Mouse (Mus musculus): ENCODE data around the gene Gm13277. TPM values are rescaled to one million over a fixed set of nuclear protein-coding genes. Genes with fewer than 3 reads are reported as not detected.
"Not testable (repeated sequence)": the region's sequence is repeated elsewhere in the genome, so short reads cannot be mapped to it uniquely, and the experiment has no call there.

Gm13277 gene
- total RNA-seq (2015) (not detected in 2 replicates), total RNA-seq (2017) (not detected in 2 replicates)

DNA sequence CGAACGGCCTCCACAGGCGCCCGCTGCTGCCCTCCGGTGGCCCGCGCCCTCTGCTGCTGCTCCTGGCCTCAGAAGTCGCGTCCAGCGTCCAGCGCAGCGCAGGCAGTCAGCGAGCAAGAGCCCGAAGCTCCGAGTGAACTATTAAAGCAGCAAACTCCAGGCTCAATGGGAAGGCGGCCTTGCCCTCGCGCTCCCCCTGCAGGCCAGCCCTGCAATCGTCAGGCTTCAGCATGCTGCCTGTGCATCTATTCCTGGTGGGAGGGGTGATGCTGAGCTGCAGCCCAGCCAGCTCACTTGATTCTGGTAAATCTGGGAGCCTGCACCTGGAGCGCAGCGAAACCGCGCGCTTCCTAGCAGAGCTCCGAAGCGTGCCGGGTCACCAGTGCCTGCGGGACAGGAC, at the start of gene Gm13277:
Gene Gm13277, plus strand, starts transcription at position 231 of the 400 bp plus-strand sequence.
- not testable (repeated sequence) for ATAC-seq (replicated peaks; ENCODE audit: poor library complexity)

- ATAC-seq (replicated peaks; ENCODE audit: poor library complexity) = peak; percentile 71
These were observed 49.4 kb upstream of the Gm13277 start for GRCm38 (mm10) chr4:88739036-88739435.

DNA sequence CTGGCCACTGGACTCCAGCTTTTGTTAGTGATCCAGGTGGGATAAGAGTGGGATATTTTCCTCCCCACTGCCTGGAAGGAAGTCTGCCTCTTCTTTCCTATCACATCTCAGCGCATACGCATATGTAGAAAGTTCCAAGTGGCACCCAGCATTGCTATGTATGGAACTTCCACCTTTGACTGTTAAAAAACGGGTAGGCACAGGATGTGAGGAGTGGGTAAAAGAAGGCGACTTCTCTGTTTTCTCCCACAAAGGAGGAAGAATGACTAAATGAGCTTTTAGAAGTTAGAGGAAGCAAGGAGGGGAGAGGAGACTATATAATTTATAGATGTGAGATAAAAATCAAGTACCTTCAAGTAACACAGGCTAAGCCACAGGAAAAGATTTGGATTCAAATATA, 47.0 kb upstream of the Gm13277 start:
- ATAC-seq (replicated peaks; ENCODE audit: poor library complexity) = peak; percentile 61

DNA sequence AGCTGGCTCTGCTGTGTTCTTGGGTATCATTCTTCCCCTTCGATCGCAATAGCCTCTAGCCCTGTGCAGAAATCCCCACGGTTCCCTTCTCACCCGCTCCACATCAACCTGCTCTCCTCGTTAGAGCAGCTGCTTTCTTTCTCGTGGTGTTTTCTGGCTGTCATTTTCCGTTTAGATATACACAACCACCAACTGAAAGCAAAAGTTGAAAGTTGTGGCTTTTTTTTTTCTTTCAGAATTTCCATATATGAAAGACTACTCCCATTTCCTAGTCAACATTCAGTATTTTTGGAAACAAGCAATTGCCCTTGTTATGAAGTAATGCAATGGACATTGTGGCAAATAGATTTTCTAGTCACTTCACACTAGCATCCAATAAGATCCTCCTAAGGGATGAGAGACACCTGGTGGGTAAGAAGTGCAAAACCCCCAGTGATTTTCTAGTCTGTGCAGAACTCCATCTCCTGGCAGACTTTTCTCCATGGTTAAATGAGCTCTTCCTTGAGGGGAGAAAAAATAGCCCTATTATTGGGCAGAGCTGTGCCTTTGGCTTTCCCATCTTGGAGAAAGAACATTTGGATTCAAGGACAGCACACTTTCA, 45.6 kb upstream of the Gm13277 start:
- peak; percentile 18; the same call in 1 of the 2 replicates for ATAC-seq (replicated peaks; ENCODE audit: poor library complexity)

GRCm38 (mm10) chr4:88744207-88744606, 44.2 kb upstream of the Gm13277 start:
- no peak for ATAC-seq (replicated peaks; ENCODE audit: poor library complexity)

DNA sequence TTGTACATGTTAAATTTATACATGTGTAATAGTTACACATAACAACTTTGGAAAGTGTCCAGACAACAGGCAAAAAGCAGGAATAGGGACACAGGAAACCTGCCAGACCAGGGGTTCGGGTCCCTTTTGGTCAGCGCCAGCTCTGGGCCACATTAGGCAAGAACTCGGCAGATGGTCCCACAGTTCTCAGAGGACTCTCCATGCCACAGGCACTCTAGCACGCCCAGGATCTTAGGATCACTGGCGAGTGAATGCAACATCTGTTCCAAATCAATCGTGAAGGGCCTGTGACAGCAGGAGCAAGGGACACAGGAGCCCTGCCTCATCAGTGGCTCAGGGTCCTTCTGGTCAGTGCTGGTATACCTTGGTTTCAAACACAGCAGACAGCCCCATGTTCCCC, 38.5 kb upstream of the Gm13277 start:
- no peak for ATAC-seq (replicated peaks; ENCODE audit: poor library complexity)

DNA sequence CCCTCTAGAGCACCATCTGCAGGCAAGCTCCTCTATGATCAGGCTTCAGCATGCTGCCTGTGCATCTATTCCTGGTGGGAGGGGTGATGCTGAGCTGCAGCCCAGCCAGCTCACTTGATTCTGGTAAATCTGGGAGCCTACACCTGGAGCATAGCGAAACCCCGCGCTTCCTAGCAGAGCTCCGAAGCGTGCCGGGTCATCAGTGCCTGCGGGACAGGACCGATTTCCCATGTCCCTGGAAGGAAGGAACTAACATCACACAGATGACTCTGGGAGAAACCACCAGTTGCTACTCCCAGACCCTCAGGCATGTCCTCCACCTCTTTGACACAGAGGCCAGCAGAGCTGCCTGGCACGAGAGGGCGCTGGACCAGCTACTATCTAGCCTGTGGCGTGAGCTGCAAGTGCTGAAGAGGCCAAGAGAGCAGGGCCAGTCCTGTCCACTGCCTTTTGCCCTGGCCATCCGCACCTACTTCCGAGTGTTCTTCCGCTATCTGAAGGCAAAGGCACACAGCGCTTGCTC, 33.6 kb upstream of the Gm13277 start, which contains the start of gene Gm13271:
Gene Gm13271, plus strand, starts transcription at position 51 of the 523 bp plus-strand sequence.
- ATAC-seq (replicated peaks; ENCODE audit: poor library complexity) = peak; percentile 56; the same call in 1 of the 2 replicates

GRCm38 (mm10) chr4:88756581-88757513, 31.6 kb upstream of the Gm13277 start:
- not testable (repeated sequence) for ATAC-seq (replicated peaks; ENCODE audit: poor library complexity)

DNA sequence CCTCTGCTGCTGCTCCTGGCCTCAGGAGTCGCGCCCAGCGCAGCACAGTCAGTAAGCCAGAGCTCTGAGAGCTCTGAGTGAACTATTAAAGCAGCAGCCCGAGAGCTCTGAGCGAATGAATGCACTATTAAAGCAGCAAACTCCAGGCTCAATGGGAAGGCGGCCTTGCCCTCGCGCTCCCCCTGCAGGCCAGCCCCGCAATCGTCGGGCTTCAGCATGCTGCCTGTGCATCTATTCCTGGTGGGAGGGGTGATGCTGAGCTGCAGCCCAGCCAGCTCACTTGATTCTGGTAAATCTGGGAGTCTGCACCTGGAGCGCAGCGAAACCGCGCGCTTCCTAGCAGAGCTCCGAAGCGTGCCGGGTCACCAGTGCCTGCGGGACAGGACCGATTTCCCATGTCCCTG, 30.8 kb upstream of the Gm13277 start:
- ATAC-seq (replicated peaks; ENCODE audit: poor library complexity) = peak; percentile 100

DNA sequence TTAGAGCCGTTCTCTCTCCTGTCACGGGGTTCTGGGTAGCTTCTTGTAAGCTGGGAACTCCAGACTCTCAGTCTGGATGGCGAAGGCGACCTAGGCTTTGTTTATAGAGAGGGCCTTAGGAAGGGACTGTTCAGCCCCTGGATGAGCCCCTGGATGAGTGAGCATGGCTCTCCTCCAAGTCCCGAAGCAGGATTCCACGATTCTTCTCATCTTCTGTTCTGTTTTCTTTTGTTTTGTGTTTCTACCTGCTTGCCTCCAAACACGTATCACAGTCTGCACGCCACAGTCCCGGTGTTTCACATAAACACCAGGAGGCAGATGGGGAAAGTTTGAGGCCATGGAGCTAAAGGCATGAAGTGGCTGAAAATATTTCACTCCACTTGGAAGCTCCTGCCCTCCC, 29.7 kb upstream of the Gm13277 start:
- ATAC-seq (replicated peaks; ENCODE audit: poor library complexity) = not testable (repeated sequence)

GRCm38 (mm10) chr4:88759610-88760268, 28.7 kb upstream of the Gm13277 start, which contains the start of gene Gm13283:
Gm13283 (plus strand) TSS chr4:88760119.
- ATAC-seq (replicated peaks; ENCODE audit: poor library complexity) = not testable (repeated sequence)

GRCm38 (mm10) chr4:88760431-88760830, 28.0 kb upstream of the Gm13277 start:
- ATAC-seq (replicated peaks; ENCODE audit: poor library complexity) = not testable (repeated sequence)

GRCm38 (mm10) chr4:88761776-88762175, 26.7 kb upstream of the Gm13277 start:
- not testable (repeated sequence) for ATAC-seq (replicated peaks; ENCODE audit: poor library complexity)

- ATAC-seq (replicated peaks; ENCODE audit: poor library complexity) = not testable (repeated sequence)
These were observed 26.1 kb upstream of the Gm13277 start for GRCm38 (mm10) chr4:88762341-88762740.

DNA sequence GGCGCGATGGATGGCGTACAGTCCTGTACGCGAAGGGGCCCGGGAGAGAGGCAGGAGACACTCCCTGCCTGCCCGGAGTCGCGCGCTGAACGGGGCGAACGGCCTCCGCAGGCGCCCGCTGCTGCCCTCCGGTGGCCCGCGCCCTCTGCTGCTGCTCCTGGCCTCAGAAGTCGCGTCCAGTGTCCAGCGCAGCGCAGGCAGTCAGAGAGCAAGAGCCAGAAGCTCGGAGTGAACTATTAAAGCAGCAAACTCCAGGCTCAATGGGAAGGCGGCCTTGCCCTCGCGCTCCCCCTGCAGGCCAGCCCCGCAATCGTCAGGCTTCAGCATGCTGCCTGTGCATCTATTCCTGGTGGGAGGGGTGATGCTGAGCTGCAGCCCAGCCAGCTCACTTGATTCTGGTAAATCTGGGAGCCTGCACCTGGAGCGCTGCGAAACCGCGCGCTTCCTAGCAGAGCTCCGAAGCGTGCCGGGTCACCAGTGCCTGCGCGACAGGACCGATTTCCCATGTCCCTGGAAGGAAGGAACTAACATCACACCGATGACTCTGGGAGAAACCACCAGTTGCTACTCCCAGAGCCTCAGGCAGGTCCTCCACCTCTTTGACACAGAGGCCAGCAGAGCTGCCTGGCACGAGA, 24.9 kb upstream of the Gm13277 start:
- ATAC-seq (replicated peaks; ENCODE audit: poor library complexity) = peak; percentile 83

DNA sequence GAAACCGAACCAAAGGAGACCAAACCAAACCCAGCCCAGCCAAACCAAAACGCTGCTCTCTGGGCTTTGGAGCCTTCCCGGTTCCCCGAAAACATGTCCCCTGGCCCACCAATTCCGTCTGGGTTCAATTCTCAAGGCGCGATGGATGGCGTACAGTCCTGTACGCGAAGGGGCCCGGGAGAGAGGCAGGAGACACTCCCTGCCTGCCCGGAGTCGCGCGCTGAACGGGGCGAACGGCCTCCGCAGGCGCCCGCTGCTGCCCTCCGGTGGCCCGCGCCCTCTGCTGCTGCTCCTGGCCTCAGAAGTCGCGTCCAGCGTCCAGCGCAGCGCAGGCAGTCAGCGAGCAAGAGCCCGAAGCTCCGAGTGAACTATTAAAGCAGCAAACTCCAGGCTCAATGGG, 14.9 kb upstream of the Gm13277 start, which contains the start of gene Gm13290:
Gene Gm13290, plus strand, starts transcription at position 301 of the 400 bp plus-strand sequence.
- not testable (repeated sequence) for ATAC-seq (replicated peaks; ENCODE audit: poor library complexity)

GRCm38 (mm10) chr4:88776622-88777021, 11.8 kb upstream of the Gm13277 start, which contains the start of gene Gm13289:
Gm13289 (plus strand) TSS chr4:88776922.
- not testable (repeated sequence) for ATAC-seq (replicated peaks; ENCODE audit: poor library complexity)

- not testable (repeated sequence) for ATAC-seq (replicated peaks; ENCODE audit: poor library complexity)
These were observed 8.9 kb upstream of the Gm13277 start, which contains the start of gene Gm13272 for GRCm38 (mm10) chr4:88779550-88779949. Gm13272 (plus strand) TSS chr4:88779850.

- not testable (repeated sequence) for ATAC-seq (replicated peaks; ENCODE audit: poor library complexity)
These were observed 8.1 kb upstream of the Gm13277 start for GRCm38 (mm10) chr4:88780320-88780719.

GRCm38 (mm10) chr4:88781831-88782230, 6.6 kb upstream of the Gm13277 start, which contains the start of gene Ifnz:
Ifnz (plus strand) TSS chr4:88782131.
- not testable (repeated sequence) for ATAC-seq (replicated peaks; ENCODE audit: poor library complexity)

Data from megakaryocyte progenitor cell, adult 5-6 weeks (primary cell).